Mouse (Mus musculus) kidney, adult 2 months (tissue): ENCODE results near the gene Tmc6.

Source experiments
- CTCF ChIP-seq: fragments of 200-500 bp; conservative IDR thresholded peaks from 2 replicates; pipeline ENCODE4 v1.5.1; 2011; ENCODE audit warnings: low read depth, mild to moderate bottlenecking, control low read depth, low read length, moderate library complexity, mixed read lengths; ENCODE audit not compliant: insufficient read depth, insufficient read length
- POLR2A ChIP-seq: fragments of 200-500 bp; IDR thresholded peaks from one replicate; pipeline ENCODE4 v1.6.1; 2011; ENCODE audit warnings: low read depth, low read length, control low read depth

- TF ChIP-seq POLR2A (no peak), CTCF (no peak)
Observed at GRCm38 (mm10) chr11:117791441-117791761, 9.4 kb upstream of the Tmc6 start.
